Mouse (Mus musculus): ENCODE data around the gene Ets1. TPM values are rescaled to one million over a fixed set of nuclear protein-coding genes. Genes with fewer than 3 reads are reported as not detected.

Gene Ets1
- total RNA-seq, 2 experiments from 2014 or later: 17.2 to 17.4 TPM

Other genes starting within 250 kb of the Ets1 start
- gene Fli1, start 93.4 kb upstream of the Ets1 start, total RNA-seq (2021): 1 to 10 TPM; 6.8 to 9.1 TPM

All from gastrocnemius, postnatal 36 days (tissue).